Mouse (Mus musculus): Measurements from ENCODE around the gene Ifna2. TPM values are rescaled to one million over a fixed set of nuclear protein-coding genes. Genes with fewer than 3 reads are reported as not detected.

Ifna2 gene
- not detected for polyA plus RNA-seq (2014; fragmentation: Illumina TruSeq; extraction: RNeasy Lipid Tissue Mini Kit (QIAGEN cat#74804); ENCODE audit: low read depth, low replicate concordance)

DNA sequence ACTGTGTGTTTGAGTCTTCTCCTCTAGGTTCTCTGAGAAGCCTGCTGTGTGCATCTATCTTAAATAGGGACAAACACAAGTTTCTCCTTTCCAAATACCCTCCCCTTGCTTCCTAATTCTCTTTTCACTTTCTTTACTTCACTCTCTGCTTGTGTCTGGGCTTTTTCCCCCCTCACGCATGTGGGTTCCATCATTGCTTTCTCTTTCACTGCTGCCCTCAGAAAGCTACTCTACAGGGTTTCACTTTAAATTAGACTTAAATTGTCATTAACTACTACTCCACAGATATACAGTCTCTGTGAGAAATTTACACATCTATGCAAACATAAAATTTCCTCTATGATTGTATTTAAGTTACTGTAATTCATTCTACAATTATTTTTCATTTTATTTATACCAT lies at the start of gene Ifna2:
Gene Ifna2 (minus strand): TSS at position 101 of the 400 bp plus-strand sequence.

DNA sequence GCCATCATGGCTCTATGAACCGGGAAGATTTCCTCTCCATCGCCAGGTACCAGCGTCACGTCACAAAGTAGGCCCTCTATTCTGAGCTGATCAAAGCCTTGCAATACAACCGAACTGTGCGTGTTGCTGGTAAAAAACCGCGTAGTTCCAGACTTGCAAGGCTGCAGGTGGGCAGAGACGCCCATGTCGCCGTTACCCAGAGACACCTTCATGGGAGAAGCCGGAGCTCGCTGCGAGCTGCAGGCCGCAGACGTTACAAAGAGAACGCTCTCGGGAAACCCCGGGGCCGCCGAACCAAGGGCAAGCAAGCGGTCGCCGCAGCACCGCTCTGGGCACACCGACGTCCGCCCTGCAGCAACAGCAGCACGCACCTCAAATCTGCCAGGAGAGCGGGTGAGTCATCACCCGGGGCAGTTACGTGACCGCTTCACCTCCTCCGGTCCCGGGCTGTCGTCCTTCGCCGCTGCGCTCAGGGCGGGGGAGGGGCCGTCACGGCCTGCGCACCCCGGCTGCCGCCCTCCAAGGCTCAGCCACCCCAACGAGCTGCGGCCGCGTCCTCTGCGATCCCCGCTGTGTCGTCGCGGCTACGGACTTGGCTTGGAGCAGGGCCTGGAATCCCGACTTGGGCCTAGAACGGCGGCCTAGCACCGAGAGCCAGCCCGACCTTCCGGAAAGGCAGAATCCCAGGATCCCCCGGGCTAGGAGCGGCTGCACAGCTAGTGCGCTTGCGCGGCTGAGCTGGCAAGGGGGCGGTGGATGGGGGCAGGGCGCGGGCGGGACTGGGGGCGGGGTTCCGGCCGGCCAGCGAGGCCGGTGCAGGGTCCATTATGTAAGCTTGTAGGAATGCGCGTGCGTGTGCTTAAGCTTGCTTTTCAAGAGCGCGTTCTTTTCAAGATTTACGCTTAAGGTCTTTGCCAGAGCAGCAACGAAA lies 38.3 kb upstream of the Ifna2 start, which contains the start of the genes Gm26566 and Klhl9:
Gene Gm26566 (plus strand): TSS at position 15 of the 931 bp plus-strand sequence.
Gene Klhl9 (minus strand): TSS at position 675 of the 931 bp plus-strand sequence.

DNA sequence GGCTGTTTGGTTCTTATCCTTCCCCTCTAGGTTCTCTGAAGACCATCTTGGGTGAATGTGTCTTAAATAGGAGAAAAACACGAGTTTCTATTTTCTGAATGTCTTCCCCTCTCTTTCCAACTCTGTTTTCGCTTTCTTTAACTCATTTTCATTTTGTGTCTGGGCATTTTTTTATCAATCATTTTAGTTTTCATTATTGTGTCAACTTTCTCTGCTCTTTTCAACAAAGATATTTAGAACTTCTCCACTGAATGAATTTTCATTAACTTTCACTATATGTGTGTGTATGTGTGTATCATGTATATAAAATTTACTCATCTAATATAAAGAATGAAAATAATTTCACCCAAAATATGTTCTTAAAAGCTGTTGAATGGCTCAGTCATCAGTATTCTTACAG lies 7.5 kb upstream of the Ifna2 start, which contains the start of gene Ifnab:
Gene Ifnab (minus strand): TSS at position 101 of the 400 bp plus-strand sequence.

DNA sequence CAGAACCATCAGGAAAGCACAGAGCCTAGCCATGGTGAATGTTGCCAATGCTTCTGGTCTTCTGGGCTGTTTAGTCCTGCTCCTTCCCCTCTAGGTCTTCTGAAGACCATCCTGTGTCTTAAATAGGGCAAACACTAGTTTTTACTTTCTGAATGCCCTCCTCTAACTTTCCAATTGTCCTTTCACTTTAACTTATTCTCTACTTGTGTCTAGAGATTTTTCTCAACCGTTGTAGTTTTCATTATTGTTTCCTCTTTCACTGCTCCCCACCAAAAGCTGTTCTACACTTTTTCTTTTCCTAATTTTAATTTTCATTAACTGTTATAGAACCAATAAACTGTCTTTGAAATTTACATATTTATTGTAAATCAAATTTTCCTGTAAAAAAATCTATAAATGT lies 6.9 kb downstream of the Ifna2 start, which contains the start of gene Ifna16:
Gene Ifna16 (minus strand): TSS at position 101 of the 400 bp plus-strand sequence.

DNA sequence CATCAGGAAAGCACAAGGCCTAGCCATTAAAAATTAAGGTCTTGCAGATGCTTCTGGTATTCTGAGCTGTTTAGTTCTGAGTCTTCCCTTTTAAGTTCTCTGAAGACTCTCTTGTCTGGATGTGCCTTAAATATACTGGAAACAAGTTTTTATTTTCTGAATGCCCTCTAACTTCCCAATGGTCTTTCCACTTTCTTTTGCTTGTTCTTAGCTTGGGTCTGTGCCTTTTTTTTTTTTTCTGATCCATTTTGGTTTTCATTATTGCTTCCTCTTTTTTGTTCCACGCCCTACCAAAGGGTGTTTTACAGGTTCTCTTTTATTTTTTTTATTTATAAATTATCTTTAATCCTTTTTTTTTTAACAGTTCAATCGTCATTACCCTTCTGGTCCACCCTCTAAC lies 39.4 kb downstream of the Ifna2 start, which contains the start of gene Ifna13:
Gene Ifna13 (minus strand): TSS at position 101 of the 400 bp plus-strand sequence.

DNA sequence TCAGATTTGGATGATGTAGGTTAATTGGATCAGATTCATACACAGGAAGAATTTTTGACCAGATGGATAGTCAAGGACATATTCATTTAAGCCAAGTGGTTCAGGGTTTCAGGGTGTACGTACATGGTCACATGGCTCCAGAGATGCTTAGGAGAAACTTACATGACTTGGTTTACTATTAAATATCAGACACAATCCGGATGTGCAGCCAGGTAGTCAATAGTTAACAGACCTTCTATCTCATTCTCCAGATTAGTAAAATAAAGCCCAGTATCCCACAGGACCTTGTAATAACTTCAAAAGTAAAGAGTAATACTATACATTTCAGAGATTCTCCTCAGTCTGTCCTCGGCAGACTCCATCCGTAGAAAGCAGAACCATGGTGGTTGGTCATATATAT lies 49.4 kb downstream of the Ifna2 start, which contains the start of gene C87499:
Gene C87499 (minus strand): TSS at position 101 of the 400 bp plus-strand sequence.

Other genes starting within 250 kb of the Ifna2 start
- gene Hacd4, start 245.0 kb downstream of the Ifna2 start, polyA plus RNA-seq (2014; fragmentation: Illumina TruSeq; extraction: RNeasy Lipid Tissue Mini Kit (QIAGEN cat#74804); ENCODE audit: low read depth, low replicate concordance) = 15.3 TPM
- gene Ifnb1, start 161.1 kb downstream of the Ifna2 start, polyA plus RNA-seq (2014; fragmentation: Illumina TruSeq; extraction: RNeasy Lipid Tissue Mini Kit (QIAGEN cat#74804); ENCODE audit: low read depth, low replicate concordance) = not detected
- not detected for gene Ifna15, start 125.7 kb downstream of the Ifna2 start, polyA plus RNA-seq (2014; fragmentation: Illumina TruSeq; extraction: RNeasy Lipid Tissue Mini Kit (QIAGEN cat#74804); ENCODE audit: low read depth, low replicate concordance)
- gene Ifna14, start 112.1 kb downstream of the Ifna2 start, polyA plus RNA-seq (2014; fragmentation: Illumina TruSeq; extraction: RNeasy Lipid Tissue Mini Kit (QIAGEN cat#74804); ENCODE audit: low read depth, low replicate concordance) = not detected
- not detected for gene Ifna9, start 91.5 kb downstream of the Ifna2 start, polyA plus RNA-seq (2014; fragmentation: Illumina TruSeq; extraction: RNeasy Lipid Tissue Mini Kit (QIAGEN cat#74804); ENCODE audit: low read depth, low replicate concordance)
- not detected for gene Ifna12, start 80.5 kb downstream of the Ifna2 start, polyA plus RNA-seq (2014; fragmentation: Illumina TruSeq; extraction: RNeasy Lipid Tissue Mini Kit (QIAGEN cat#74804); ENCODE audit: low read depth, low replicate concordance)
- not detected for gene C87499, start 49.5 kb downstream of the Ifna2 start, polyA plus RNA-seq (2014; fragmentation: Illumina TruSeq; extraction: RNeasy Lipid Tissue Mini Kit (QIAGEN cat#74804); ENCODE audit: low read depth, low replicate concordance)
- gene Ifna13, start 39.5 kb downstream of the Ifna2 start, polyA plus RNA-seq (2014; fragmentation: Illumina TruSeq; extraction: RNeasy Lipid Tissue Mini Kit (QIAGEN cat#74804); ENCODE audit: low read depth, low replicate concordance) = not detected
- gene Ifna16, start 7.0 kb downstream of the Ifna2 start, polyA plus RNA-seq (2014; fragmentation: Illumina TruSeq; extraction: RNeasy Lipid Tissue Mini Kit (QIAGEN cat#74804); ENCODE audit: low read depth, low replicate concordance) = not detected
- gene Ifnab, start 7.4 kb upstream of the Ifna2 start, polyA plus RNA-seq (2014; fragmentation: Illumina TruSeq; extraction: RNeasy Lipid Tissue Mini Kit (QIAGEN cat#74804); ENCODE audit: low read depth, low replicate concordance) = not detected
- not detected for gene Gm26566, start 37.9 kb upstream of the Ifna2 start, polyA plus RNA-seq (2014; fragmentation: Illumina TruSeq; extraction: RNeasy Lipid Tissue Mini Kit (QIAGEN cat#74804); ENCODE audit: low read depth, low replicate concordance)
- gene Klhl9, start 38.6 kb upstream of the Ifna2 start, polyA plus RNA-seq (2014; fragmentation: Illumina TruSeq; extraction: RNeasy Lipid Tissue Mini Kit (QIAGEN cat#74804); ENCODE audit: low read depth, low replicate concordance) = 192 TPM
- not detected for gene Gm13271, start 71.0 kb upstream of the Ifna2 start, polyA plus RNA-seq (2014; fragmentation: Illumina TruSeq; extraction: RNeasy Lipid Tissue Mini Kit (QIAGEN cat#74804); ENCODE audit: low read depth, low replicate concordance)
- gene Gm13283, start 76.2 kb upstream of the Ifna2 start, polyA plus RNA-seq (2014; fragmentation: Illumina TruSeq; extraction: RNeasy Lipid Tissue Mini Kit (QIAGEN cat#74804); ENCODE audit: low read depth, low replicate concordance) = not detected
- gene Gm13290, start 89.9 kb upstream of the Ifna2 start, polyA plus RNA-seq (2014; fragmentation: Illumina TruSeq; extraction: RNeasy Lipid Tissue Mini Kit (QIAGEN cat#74804); ENCODE audit: low read depth, low replicate concordance) = not detected
- gene Gm13289, start 93.0 kb upstream of the Ifna2 start, polyA plus RNA-seq (2014; fragmentation: Illumina TruSeq; extraction: RNeasy Lipid Tissue Mini Kit (QIAGEN cat#74804); ENCODE audit: low read depth, low replicate concordance) = not detected
- gene Gm13272, start 95.9 kb upstream of the Ifna2 start, polyA plus RNA-seq (2014; fragmentation: Illumina TruSeq; extraction: RNeasy Lipid Tissue Mini Kit (QIAGEN cat#74804); ENCODE audit: low read depth, low replicate concordance) = not detected
- gene Ifnz, start 98.2 kb upstream of the Ifna2 start, polyA plus RNA-seq (2014; fragmentation: Illumina TruSeq; extraction: RNeasy Lipid Tissue Mini Kit (QIAGEN cat#74804); ENCODE audit: low read depth, low replicate concordance) = not detected
- gene Gm13276, start 101.8 kb upstream of the Ifna2 start, polyA plus RNA-seq (2014; fragmentation: Illumina TruSeq; extraction: RNeasy Lipid Tissue Mini Kit (QIAGEN cat#74804); ENCODE audit: low read depth, low replicate concordance) = not detected
- gene Gm13277, start 104.7 kb upstream of the Ifna2 start, polyA plus RNA-seq (2014; fragmentation: Illumina TruSeq; extraction: RNeasy Lipid Tissue Mini Kit (QIAGEN cat#74804); ENCODE audit: low read depth, low replicate concordance) = not detected
- not detected for gene Gm13278, start 107.6 kb upstream of the Ifna2 start, polyA plus RNA-seq (2014; fragmentation: Illumina TruSeq; extraction: RNeasy Lipid Tissue Mini Kit (QIAGEN cat#74804); ENCODE audit: low read depth, low replicate concordance)
- gene Gm13275, start 110.6 kb upstream of the Ifna2 start, polyA plus RNA-seq (2014; fragmentation: Illumina TruSeq; extraction: RNeasy Lipid Tissue Mini Kit (QIAGEN cat#74804); ENCODE audit: low read depth, low replicate concordance) = not detected
- not detected for gene Gm13279, start 113.5 kb upstream of the Ifna2 start, polyA plus RNA-seq (2014; fragmentation: Illumina TruSeq; extraction: RNeasy Lipid Tissue Mini Kit (QIAGEN cat#74804); ENCODE audit: low read depth, low replicate concordance)
- not detected for gene Gm13285, start 115.8 kb upstream of the Ifna2 start, polyA plus RNA-seq (2014; fragmentation: Illumina TruSeq; extraction: RNeasy Lipid Tissue Mini Kit (QIAGEN cat#74804); ENCODE audit: low read depth, low replicate concordance)
- not detected for gene Gm13287, start 119.3 kb upstream of the Ifna2 start, polyA plus RNA-seq (2014; fragmentation: Illumina TruSeq; extraction: RNeasy Lipid Tissue Mini Kit (QIAGEN cat#74804); ENCODE audit: low read depth, low replicate concordance)
- gene Gm13288, start 121.6 kb upstream of the Ifna2 start, polyA plus RNA-seq (2014; fragmentation: Illumina TruSeq; extraction: RNeasy Lipid Tissue Mini Kit (QIAGEN cat#74804); ENCODE audit: low read depth, low replicate concordance) = not detected
- not detected for gene Ifna7, start 132.3 kb upstream of the Ifna2 start, polyA plus RNA-seq (2014; fragmentation: Illumina TruSeq; extraction: RNeasy Lipid Tissue Mini Kit (QIAGEN cat#74804); ENCODE audit: low read depth, low replicate concordance)
- not detected for gene Ifna11, start 136.0 kb upstream of the Ifna2 start, polyA plus RNA-seq (2014; fragmentation: Illumina TruSeq; extraction: RNeasy Lipid Tissue Mini Kit (QIAGEN cat#74804); ENCODE audit: low read depth, low replicate concordance)
- not detected for gene Ifna6, start 143.5 kb upstream of the Ifna2 start, polyA plus RNA-seq (2014; fragmentation: Illumina TruSeq; extraction: RNeasy Lipid Tissue Mini Kit (QIAGEN cat#74804); ENCODE audit: low read depth, low replicate concordance)
- not detected for gene Ifna5, start 151.6 kb upstream of the Ifna2 start, polyA plus RNA-seq (2014; fragmentation: Illumina TruSeq; extraction: RNeasy Lipid Tissue Mini Kit (QIAGEN cat#74804); ENCODE audit: low read depth, low replicate concordance)
- not detected for gene Ifna4, start 157.9 kb upstream of the Ifna2 start, polyA plus RNA-seq (2014; fragmentation: Illumina TruSeq; extraction: RNeasy Lipid Tissue Mini Kit (QIAGEN cat#74804); ENCODE audit: low read depth, low replicate concordance)
- gene Ifna1, start 166.2 kb upstream of the Ifna2 start, polyA plus RNA-seq (2014; fragmentation: Illumina TruSeq; extraction: RNeasy Lipid Tissue Mini Kit (QIAGEN cat#74804); ENCODE audit: low read depth, low replicate concordance) = not detected
- gene Ifne, start 196.3 kb upstream of the Ifna2 start, polyA plus RNA-seq (2014; fragmentation: Illumina TruSeq; extraction: RNeasy Lipid Tissue Mini Kit (QIAGEN cat#74804); ENCODE audit: low read depth, low replicate concordance) = not detected